Mouse (Mus musculus): ENCODE results near the gene Plcb1.

DNA sequence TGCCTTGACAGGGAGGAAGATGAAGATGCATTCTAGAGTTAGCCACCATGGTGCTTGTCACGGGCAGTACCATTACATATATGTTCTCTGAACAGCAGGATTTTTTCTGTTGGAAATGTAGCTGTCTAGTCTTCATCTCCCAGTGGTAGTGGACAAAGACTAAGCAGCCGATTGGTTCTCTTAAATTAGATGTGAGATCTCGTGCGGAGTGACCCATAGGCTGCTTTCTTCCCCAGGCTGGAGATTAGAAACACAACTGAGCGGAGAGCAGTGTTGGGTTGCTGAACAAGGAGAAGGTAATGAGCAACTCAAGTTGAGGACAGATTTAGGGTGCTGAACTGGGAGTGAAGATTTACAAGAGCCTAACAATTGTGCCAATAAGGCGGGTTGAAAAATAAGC lies 125.5 kb downstream of the Plcb1 start:
- no peak for TF ChIP-seq POLR2A (IDR thresholded peaks at IDR 0.05; ENCODE audit: insufficient read depth, low read depth, low read length)
- TF ChIP-seq EP300 (IDR thresholded peaks at IDR 0.05; ENCODE audit: insufficient read depth, low read depth, low read length): no peak
- no peak for TF ChIP-seq CTCF (IDR thresholded peaks at IDR 0.05)
